Mouse (Mus musculus) kidney, postnatal 36 days (tissue): ENCODE measurements at regions not wholly inside any gene's neighbourhood (a gene's known extent, or its start where the extent isn't known, plus 50 kb on each side); places are given as distances from the start of the nearest gene placed in this dataset.

Source experiments
- DNase-seq, 2 experiments: peaks; one replicate each; pipeline ENCODE4 v3.0.0; 2021 to 2022; ENCODE audit warnings: mixed read lengths in 2 of 2

DNA sequence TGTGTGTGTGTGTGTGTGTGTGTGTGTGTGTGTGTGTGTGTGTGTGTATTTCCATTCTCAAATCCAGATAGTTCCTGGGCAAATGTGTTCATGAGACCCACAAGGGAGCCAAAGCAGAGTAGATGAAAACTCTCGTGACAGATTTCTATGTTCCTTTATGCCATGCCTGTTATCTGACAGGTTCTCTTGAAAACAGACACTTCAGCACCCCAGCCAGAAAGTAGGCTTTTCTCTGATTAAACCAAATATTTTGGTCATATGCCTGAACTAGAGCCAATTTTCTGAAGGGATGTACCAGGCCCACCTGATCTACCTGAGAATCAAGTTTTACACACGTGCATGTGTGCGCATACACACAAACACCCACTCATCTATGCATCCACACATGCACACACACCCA, 95.5 kb downstream of the Psat1 start:
- DNase-seq: no peak

DNA sequence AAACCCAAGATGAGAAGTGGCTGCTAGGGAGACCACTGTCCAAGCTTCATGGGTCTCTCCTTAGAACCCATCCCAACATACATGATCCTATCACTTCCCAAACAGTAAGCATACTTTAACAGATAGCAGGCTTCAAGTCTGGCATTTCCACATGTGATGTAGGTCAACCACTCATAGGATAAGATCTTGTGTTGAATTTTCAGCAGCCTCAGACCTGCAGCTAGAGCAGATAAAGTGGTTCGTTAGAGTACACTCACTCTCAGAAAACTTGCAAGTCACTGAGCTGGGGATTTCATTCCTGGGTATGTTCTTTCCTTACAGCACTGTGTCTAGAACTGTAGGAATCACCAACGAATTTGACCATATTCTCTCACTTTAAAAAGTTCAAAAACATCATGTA, 96.4 kb downstream of the Psat1 start:
- no peak for DNase-seq

DNA sequence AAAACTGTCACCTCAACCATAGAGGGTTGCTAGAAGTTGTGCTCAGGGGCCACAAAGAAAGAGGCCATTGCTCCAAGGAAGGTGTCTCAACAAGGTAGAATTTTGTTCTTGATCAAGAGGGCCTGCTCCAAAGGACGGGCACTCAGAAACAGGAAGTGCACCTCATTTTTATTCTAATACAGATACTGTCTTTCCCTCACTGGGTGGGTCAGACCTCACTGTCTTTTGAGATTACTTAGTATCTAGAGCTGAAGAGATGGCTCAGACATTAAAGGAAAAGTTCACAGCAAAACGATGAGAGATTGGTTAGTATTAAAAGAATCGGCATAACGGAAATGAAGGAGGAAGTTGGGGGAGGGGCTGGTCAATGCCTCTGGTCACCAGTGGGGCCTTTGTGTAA, 97.9 kb downstream of the Psat1 start:
- DNase-seq: no peak

DNA sequence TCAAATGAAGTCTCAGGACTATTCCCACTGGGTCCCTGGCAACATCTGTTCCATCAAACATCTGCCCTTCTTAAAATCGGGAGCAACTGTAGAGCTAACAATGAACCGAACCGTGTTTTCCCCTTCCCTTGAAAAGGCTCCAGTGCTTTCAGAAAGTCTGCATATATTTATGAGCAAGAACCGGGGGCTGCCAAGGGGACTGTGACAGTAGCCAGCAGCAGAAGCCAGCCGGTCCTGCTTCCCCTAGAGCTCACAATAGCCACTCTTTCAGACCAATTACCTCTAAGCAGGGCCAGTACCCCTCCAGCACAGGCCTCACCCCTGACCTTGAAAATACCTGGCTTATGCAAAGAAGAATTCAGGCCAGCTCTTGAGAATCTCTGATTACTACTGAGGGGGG, 108.8 kb downstream of the Psat1 start:
- no peak for DNase-seq

DNA sequence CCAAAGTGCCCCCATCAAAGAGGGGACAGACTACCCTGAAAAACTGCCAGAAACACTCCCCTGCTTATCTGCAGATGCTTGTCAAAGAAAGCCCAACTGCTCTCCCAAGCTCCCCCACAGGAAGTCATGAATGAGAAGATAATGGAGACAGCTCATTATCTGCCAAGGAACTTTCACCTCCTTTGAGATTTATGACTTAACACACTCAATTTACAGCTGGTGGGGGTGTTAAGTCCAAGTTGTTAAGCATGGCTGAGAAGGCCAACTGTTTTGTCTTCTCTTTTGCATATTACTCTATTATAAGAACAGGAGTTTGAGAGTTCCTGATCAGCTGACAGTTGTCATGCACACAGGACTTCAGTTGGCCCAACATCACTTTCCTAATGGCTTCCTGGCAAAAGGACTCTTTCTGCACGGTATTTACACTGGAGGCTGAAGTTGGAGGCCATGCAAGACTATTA, 109.4 kb downstream of the Psat1 start:
- peak; percentile 13 to 14 for DNase-seq

DNA sequence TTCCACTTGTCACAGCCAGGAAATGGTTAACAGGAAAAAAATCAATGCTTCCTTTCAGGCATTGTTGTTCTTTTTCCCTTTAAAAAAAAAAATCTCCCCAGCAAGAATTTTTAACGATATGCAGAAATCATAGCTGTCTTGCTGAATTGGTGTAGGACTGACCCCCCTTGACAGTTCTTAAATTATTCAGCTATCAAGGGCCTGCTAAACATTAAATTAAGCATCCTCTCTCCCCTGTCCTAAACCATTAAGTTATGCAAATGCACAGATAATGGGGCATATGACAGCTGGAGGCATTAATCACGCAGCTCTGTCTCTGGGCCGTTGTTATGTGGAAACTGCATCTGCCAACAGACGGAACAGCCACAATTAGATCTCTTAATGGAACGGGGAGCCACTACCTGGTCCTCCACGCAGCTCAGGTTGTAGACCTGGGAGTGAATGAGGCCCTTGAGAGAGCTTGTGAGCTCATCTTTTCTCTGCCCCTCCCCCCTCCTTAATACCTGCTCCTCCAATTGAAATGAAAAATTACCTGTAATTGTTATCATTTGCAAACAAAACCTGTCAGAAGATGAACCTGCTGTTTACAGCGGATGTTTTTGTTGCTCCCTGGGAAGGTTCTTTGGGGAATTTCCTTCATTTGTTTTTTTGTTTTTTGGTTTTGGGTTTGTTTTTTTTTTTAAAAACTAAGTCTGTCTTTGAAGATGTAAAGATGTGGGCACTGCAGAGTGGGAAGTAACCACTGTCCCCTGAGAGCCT, 110.0 kb downstream of the Psat1 start:
- DNase-seq: peak in 1 of 2 experiments; percentile 2

DNA sequence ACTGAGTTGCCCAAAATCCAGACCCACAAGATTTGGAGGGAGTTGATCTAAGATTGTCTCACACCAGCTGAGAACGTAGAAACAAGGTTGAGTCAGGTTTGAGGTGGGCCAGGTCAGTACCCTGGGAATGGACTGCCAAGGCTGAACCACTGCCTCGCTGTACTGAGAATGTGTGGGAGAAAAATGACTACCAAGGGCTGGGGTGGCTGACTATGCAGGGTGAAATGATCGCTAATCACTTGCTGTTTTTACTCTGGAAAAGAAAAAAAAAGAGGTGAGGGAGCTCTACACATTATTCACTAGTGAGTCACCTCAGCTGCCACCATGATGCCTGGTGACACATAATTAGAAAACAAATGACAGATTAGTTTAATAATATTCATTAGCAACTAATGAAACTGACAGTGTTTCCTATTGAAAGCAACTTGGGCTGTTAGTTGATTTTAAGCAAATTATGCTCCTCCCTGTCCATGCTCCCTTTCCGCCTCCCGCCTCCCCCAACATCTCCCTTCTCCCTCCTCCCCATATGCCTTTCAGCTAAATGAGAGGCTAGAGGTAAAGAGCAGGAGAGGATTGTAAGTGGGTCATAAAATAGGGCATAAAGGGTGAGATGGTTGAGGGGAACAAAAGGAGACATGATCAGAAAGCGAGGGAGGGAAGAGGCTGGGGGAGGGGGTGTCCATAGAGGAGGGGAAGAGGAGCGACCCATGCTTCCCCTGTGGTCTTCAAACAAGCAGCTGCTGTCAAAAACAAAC, 110.8 kb downstream of the Psat1 start:
- DNase-seq: no peak

DNA sequence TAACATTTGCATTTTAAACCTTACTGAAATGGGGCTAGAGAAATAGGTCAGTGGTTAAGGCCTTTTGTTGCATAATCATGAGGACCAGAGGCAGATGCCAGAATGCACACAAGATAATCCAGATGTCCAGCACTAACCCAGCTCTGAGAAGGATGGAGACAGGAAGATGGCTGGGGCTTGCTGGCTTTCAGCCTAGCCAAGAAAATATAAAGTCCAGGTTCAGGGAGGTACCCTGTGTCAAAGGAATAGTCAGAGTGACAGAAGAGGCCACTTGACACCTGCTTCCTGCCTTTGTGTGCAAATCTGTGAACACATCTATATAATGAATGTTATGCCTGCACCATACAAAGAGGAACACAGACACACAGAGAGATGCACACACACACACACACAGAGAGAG, 116.8 kb downstream of the Psat1 start:
- no peak for DNase-seq

DNA sequence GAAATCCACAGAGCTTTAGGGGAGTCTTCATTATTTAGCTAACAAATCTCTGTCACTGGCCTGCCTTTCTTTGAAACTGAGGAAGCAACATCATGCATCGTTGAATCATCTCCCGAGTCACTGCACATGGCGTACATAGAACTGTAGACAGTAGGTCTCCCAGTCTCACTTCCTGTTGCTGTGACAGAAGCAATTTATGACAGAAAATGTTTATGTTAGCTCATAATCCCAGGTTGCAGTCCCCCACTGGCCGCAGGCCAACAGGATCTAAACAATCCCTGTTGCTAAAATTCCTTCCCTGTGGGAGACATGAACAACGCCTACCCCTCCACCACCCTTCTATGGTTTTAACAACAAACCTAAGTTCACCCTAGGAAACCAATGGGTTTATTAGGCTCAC, 118.0 kb downstream of the Psat1 start:
- no peak for DNase-seq

DNA sequence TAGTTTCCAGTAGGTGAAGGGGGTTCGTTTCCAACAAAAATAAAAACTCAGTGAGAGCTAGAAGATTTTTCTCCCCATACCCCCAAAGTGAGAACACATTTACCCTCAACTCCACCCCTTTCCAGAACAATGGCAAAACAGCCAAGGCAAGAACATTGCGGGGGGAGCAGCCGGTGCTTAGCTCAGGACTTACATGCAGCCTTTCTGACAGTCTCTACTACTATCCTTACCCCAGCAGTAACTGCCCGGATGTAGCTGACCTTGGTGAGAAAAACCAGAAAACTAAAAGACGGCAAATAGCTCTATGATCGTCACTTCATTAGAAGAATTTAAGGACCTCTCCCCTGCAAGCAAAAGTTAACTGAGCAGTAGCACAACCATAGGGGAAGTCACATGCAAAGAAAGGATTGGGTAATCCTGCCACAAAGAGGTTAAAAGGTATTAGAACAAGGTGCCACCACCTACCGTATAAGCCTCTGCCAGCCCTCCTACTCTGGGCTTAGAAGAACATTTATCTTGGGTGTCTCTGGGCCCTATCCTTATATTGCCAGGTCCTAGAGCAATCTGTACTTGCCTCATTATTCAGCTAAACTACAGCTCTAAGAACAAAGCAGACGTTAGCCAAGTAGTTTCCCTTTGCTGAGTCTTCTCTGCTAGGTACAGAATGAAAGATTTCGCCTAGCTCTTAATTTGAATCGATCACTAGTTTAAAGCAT, 119.0 kb downstream of the Psat1 start:
- no peak for DNase-seq

DNA sequence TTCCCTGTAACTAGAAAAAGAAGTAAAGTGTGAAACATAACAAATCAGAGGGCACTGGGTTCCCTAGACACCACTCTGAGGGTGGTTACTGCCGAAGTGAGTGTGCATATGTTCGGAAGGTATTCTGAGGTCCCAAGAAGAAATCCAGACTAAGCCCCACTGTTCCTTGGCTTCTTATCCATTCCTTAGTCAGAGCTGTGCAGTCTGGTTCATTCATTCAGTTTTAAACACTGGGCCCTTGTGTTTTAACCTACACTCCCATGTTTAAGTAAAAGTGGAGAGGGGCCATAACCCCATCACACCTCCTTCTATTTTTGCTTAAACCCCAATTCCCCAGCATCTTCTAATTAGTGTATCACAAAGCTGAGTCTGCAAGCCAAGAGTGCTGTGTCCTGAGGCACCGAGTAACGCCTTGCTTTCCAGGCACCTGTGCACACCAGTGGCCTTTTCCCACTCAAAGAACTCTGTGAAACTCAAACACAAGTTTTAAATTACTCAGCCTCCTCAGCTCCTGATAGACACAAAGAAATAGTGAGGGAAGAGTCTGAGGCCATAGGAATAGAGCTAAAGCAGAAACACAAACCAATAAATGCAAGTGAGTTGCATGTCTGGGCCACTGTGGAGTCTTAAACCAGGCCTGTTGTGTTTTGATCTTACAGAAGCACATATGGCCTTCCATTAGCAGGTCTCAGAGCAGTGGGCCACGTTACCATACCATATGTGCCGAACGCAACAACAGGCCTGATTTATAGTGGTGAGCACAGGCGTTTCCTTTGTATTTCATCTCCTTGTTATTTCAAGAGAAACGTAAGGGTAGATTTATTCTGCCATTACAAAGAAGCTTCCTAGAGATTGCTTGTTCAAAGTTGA, 119.8 kb downstream of the Psat1 start:
- DNase-seq: no peak

DNA sequence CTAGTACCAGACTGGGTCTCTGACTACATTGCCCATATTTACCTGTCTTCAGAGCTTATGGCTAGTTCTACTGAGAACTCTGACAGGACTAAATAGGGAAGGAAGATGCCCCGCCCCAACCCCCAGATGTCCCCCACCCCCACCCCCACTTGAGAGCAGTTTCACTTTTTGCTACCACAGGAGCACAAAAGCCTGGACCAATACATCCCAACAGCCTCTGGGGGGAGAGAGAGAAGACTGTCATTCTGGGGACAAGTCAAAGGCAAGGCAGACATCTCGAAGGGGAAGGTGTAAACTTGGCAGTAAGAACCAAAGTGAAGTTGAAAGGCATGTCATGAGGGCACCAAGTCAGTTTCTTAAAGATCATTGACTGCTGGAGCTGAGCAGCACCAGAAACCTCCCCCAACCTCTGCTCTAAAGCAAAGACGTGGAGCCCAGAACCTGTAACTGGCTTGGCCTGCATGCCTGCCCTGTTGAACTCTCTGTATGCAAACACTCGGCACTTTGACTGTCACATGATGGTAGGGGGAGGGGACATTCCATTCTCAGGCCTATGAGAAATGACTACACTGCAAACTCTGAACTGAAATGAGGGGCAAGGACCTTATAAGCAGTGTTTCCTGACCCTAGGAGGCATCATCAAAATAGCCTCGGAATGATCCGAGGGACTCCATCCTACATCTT, 123.3 kb downstream of the Psat1 start:
- DNase-seq: no peak

DNA sequence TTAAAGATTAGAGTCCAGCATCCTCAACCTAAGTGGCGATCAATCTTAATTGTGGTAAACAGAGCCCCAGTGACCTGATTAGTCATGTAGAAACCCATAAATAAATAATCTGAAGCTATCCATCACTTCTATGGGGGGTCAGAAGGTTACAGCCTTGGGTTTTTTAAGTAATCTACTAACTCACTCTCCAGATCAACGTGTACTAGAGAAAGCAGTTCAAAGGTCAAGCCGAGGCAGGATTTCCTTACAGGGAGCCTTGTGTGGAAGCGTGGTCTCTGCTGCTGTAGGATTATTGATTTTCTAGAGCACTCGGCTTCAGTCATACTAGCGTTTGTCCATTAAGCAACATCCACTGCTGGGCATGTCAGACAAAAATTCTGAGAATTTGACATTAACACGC, 127.1 kb downstream of the Psat1 start:
- no peak for DNase-seq

DNA sequence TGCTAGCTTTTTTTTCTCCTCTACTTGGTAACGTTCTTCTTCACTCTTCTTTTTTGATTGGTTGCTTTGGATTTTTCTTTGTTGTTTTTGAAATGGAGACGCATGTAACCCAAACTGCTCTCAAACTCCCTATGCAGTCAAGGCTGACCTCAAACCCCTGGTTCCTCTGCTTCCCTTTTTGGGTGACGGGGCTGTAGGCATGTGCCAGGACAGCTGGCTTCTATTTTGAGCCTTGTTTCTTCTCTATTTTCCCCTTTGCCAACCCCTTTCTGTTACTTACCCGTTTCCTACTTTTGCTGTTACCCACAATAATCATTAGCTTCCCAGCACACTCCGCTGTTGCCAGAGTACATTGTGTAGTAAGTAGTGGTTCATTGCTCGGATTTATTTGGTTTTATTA, 132.0 kb downstream of the Psat1 start:
- DNase-seq: no peak

DNA sequence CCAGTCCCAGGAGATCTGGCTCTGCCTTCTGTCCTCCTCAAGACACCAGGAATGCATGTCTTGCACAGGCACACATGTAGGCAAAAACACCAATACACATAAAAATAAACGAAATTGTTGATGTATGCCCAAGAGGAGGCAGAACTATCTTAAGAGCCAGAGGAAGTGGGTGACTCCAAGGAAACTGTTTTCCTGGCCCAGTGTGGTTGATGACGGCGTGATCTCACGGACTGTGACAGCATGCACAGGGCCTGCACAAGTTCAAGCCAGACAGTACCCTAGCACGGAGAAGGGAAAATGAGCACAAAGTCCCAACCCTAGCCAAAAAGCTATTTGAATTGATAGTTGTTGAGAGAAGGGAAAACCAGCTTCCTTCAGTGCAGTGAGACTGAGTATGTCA, 138.1 kb downstream of the Psat1 start:
- DNase-seq: no peak

DNA sequence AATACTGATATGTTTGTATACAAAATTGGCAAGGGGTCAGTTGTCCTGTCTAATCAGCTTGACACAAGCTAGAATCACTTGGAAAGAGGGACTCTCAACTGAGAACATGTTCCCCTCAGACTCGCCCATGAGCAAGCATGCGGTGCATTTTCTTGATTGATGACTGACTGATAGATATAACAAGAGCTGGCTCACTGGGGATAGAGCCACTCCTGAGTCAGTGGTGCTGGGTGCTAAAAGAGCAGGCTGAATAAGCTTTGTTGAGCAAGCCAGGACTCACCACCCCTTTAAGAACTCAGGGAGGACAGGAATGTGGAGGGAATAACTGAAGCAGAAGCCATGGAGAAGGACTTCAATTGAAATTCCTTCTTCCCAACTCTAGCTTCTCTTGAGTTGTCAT, 139.5 kb downstream of the Psat1 start:
- no peak for DNase-seq

DNA sequence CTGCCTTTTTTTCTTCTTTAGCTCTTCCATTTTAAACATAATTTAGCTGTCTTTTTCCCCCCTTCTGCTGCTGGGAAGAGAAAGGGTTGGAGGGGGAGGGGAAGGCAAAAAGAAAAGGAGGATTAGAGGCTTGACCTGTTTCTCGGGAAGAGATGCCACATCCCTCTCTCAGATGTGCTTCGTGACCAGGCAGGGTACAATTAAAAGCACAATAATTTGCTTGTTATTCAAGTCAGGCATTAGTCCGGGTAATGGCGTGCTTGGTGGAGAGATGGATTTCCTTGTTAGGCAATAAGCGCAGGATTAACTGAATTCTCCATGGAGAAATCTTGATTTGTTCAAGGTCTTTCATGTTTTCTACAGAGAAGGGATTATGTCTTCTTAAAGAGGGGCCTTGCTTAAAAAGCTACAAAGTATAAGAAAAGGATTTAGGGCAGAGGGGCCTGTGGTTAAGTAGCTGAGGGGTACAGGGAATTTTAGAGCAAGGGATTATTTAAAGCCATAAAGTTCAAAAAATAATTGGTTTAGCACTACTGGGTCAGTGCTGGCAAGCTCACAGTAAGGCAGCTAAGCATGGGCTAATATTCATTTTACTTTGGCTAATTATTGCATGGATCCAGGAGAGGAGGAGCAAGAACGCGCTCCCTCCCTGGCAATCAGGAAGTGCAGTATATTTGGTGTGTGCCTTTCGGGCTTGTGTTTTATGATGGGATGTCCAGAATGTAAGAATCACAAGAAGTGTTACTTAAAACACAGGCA, 143.8 kb downstream of the Psat1 start:
- DNase-seq: no peak

DNA sequence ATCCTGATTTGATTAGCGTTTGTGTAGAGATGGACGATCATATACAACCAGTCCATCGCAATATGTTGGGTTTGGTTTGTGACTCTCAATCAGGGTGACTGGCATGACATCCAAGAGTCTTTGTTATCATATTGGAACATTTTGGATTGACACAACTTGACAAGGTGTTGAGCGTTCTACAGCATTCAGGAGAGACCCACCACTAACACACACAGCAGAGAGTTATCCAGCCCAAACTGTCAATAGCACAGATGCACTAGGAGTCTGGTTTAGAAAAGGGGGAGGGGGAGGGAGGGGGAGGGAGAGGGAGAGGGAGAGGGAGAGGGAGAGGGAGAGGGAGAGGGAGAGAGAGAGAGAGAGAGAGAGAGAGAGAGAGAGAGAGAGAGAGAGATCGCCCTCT, 144.5 kb downstream of the Psat1 start:
- no peak for DNase-seq

DNA sequence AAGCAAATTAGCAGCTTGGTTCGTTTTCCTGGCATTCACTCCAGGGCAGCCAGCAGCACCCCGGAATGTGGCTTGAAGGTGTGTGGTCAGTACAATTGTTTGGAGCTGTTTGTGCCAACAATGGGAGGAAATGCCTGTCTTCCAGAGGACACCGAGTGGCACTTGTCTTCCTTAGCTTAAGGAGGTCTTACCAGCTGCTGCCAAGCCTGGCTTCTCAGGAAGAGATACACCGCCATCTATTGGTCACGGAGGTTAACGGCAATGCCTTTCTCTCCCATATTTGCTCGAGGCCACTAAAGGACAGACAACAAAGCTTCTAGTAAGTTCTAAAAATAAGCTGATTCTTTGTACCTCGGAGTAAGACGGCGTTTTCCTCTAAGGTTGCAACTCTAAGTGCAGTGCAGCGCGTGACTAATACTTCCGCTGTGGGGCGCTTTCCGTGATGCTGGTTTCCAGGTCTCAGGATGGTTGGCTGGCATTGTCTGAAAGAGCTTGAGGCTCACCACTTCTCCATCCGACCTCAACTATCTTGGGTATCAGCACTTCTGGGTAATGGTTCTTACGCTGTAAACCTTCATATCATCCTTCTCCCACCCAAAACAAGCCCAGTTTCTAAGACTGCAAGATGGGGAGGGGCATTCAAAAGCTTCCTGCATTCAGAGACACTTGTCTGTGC, 145.2 kb downstream of the Psat1 start:
- DNase-seq: peak; percentile 69 to 78

DNA sequence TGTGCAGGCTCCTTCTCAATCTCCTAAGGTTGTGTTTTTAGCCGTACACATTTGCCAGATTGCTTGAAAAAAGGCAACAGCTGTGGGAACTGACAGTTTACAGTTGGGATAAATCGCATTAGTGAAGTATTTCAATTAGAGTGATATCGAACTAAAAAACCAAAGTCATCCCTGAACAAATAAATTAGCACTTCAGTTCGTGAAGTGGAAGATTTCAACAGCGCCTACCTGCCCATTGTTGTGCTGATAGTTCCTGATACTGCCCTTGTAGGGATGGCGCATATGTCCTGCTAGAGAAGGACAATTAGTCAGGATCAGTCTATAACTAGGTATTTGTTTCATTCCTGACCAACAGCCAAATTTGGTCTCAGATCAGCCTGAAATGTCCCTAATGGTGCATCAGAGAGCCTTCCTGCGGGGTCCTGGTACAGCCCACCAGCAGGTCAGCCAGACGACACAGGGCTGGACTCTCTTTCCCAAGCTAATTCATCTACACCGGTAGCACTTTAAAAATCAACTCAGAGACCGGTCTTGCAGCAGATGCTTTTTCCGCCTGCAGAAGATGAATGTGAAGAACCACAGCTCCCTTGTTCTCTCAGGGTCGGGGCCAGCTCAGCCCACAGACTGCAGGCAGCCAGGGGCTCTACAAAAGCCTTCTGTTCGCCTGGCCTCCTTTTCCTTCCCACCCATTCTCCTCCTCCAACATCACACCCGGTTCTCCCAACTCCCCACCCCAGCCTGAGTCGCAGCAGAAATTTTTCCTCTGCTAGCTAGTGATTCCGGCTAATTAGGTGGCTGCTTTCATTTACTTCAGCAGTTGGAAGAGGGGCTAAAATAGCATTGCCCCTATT, 146.1 kb downstream of the Psat1 start:
- DNase-seq: no peak
